Mouse (Mus musculus): ENCODE results near the gene Tph2. TPM values are rescaled to one million over a fixed set of nuclear protein-coding genes. Genes with fewer than 3 reads are reported as not detected.
A peak's percentile ranks its signal among the peaks of the same experiment; 100 is the strongest.

Tph2 gene
- polyA plus RNA-seq, 1 experiment from 2014 or later, result 0.09 TPM

GRCm38 (mm10) chr10:115171351-115171818, 13.4 kb downstream of the Tph2 start:
- WGBS, result 29% methylated on average over 8 of the region's 8 CpGs
- peak; percentile 78 for DNase-seq
- TF ChIP-seq CTCF (IDR thresholded peaks at IDR 0.05; ENCODE audit: low read depth), result no peak
- peak; percentile 91 for ATAC-seq (ENCODE audit: insufficient read depth)
- Histone ChIP-seq H3K9me3 (ENCODE audit: low read depth, low read length) (no peaks in the 10 kb centered on the region), H3K4me3 (ENCODE audit: low read depth, low read length) (no peak overlapping the region), H3K9ac (no peak overlapping the region), H3K27ac (ENCODE audit: low read depth) (no peak overlapping the region), H3K4me2 (no peak overlapping the region), H3K4me1 (ENCODE audit: insufficient read depth) (no peaks in the 10 kb centered on the region), H3K27me3 (ENCODE audit: insufficient read depth, low read length) (no peaks in the 10 kb centered on the region), H3K36me3 (ENCODE audit: insufficient read depth) (no peaks in the 10 kb centered on the region)

GRCm38 (mm10) chr10:115170496-115171350, 14.1 kb downstream of the Tph2 start:
- Histone ChIP-seq H3K9ac (no peak overlapping the region), H3K4me2 (no peak overlapping the region), H3K9me3 (ENCODE audit: low read depth, low read length) (no peaks in the 10 kb centered on the region), H3K27ac (ENCODE audit: low read depth) (no peak overlapping the region), H3K4me3 (ENCODE audit: low read depth, low read length) (no peak overlapping the region), H3K27me3 (ENCODE audit: insufficient read depth, low read length) (no peaks in the 10 kb centered on the region), H3K36me3 (ENCODE audit: insufficient read depth) (no peaks in the 10 kb centered on the region), H3K4me1 (ENCODE audit: insufficient read depth) (no peaks in the 10 kb centered on the region)
- DNase-seq (peak; percentile 59), ATAC-seq (ENCODE audit: insufficient read depth) (peak; percentile 55)
- no peak for TF ChIP-seq CTCF (IDR thresholded peaks at IDR 0.05; ENCODE audit: low read depth)
- WGBS, result 62% methylated on average over 7 of the region's 7 CpGs

GRCm38 (mm10) chr10:115169410-115169809, 15.4 kb downstream of the Tph2 start:
- no peak for ATAC-seq (ENCODE audit: insufficient read depth)

GRCm38 (mm10) chr10:115160289-115160688, 24.5 kb downstream of the Tph2 start:
- Histone ChIP-seq H3K4me1 (ENCODE audit: insufficient read depth) (no peaks in the 10 kb centered on the region), H3K9ac (no peak overlapping the region), H3K36me3 (ENCODE audit: insufficient read depth) (no peaks in the 10 kb centered on the region), H3K27me3 (ENCODE audit: insufficient read depth, low read length) (no peaks in the 10 kb centered on the region), H3K4me3 (ENCODE audit: low read depth, low read length) (no peak overlapping the region), H3K4me2 (no peak overlapping the region), H3K9me3 (ENCODE audit: low read depth, low read length) (no peaks in the 10 kb centered on the region), H3K27ac (ENCODE audit: low read depth) (no peak overlapping the region)
- ATAC-seq (ENCODE audit: insufficient read depth), result no peak
- no peak for TF ChIP-seq CTCF (IDR thresholded peaks at IDR 0.05; ENCODE audit: low read depth)
- no peak for DNase-seq
- 76% methylated on average over 5 of the region's 5 CpGs for WGBS

More at GRCm38 (mm10) chr10:115169410-115169809, 15.4 kb downstream of the Tph2 start:
- Histone ChIP-seq H3K4me1 (ENCODE audit: insufficient read depth) (no peaks in the 10 kb centered on the region), H3K9me3 (ENCODE audit: low read depth, low read length) (no peaks in the 10 kb centered on the region), H3K36me3 (ENCODE audit: insufficient read depth) (no peaks in the 10 kb centered on the region), H3K4me2 (no peak overlapping the region), H3K9ac (no peak overlapping the region), H3K4me3 (ENCODE audit: low read depth, low read length) (no peak overlapping the region), H3K27ac (ENCODE audit: low read depth) (no peak overlapping the region), H3K27me3 (ENCODE audit: insufficient read depth, low read length) (no peaks in the 10 kb centered on the region)
- no peak for DNase-seq
- WGBS, result 21% methylated on average over 9 of the region's 9 CpGs
- no peak for TF ChIP-seq CTCF (IDR thresholded peaks at IDR 0.05; ENCODE audit: low read depth)

- DNase-seq, result peak; percentile 60
- no peaks in the 10 kb centered on the region for H3K36me3 ChIP-seq (ENCODE audit: insufficient read depth)
- H3K9me3 ChIP-seq (ENCODE audit: low read depth, low read length), result no peaks in the 10 kb centered on the region
- TF ChIP-seq CTCF (IDR thresholded peaks at IDR 0.05; ENCODE audit: low read depth), result peak; percentile 59
- no peak for ATAC-seq (ENCODE audit: insufficient read depth)
- H3K27me3 ChIP-seq (ENCODE audit: insufficient read depth, low read length), result no peaks in the 10 kb centered on the region
- H3K9ac ChIP-seq, result no peak overlapping the region
- no peaks in the 10 kb centered on the region for H3K4me1 ChIP-seq (ENCODE audit: insufficient read depth)
- H3K27ac ChIP-seq (ENCODE audit: low read depth), result no peak overlapping the region
- H3K4me2 ChIP-seq, result no peak overlapping the region
- 69% methylated on average over 5 of the region's 5 CpGs for WGBS
- no peak overlapping the region for H3K4me3 ChIP-seq (ENCODE audit: low read depth, low read length)
Measured at GRCm38 (mm10) chr10:115147308-115147707, 37.5 kb downstream of the Tph2 start.

GRCm38 (mm10) chr10:115146257-115146898, 38.4 kb downstream of the Tph2 start:
- Histone ChIP-seq H3K27ac (ENCODE audit: low read depth) (no peak overlapping the region), H3K4me1 (ENCODE audit: insufficient read depth) (no peaks in the 10 kb centered on the region), H3K4me2 (no peak overlapping the region), H3K36me3 (ENCODE audit: insufficient read depth) (no peaks in the 10 kb centered on the region), H3K4me3 (ENCODE audit: low read depth, low read length) (no peak overlapping the region), H3K9ac (no peak overlapping the region), H3K9me3 (ENCODE audit: low read depth, low read length) (no peaks in the 10 kb centered on the region), H3K27me3 (ENCODE audit: insufficient read depth, low read length) (no peaks in the 10 kb centered on the region)
- TF ChIP-seq CTCF (IDR thresholded peaks at IDR 0.05; ENCODE audit: low read depth), result no peak
- no peak for ATAC-seq (ENCODE audit: insufficient read depth)
- 81% methylated on average over 8 of the region's 8 CpGs for WGBS
- DNase-seq, result no peak

GRCm38 (mm10) chr10:115144542-115144941, 40.3 kb downstream of the Tph2 start:
- no peaks in the 10 kb centered on the region for H3K9me3 ChIP-seq (ENCODE audit: low read depth, low read length)
- no peaks in the 10 kb centered on the region for H3K4me1 ChIP-seq (ENCODE audit: insufficient read depth)
- H3K36me3 ChIP-seq (ENCODE audit: insufficient read depth), result no peaks in the 10 kb centered on the region
- WGBS, result 16% methylated on average over 5 of the region's 5 CpGs
- DNase-seq (no peak), ATAC-seq (ENCODE audit: insufficient read depth) (no peak)
- TF ChIP-seq CTCF (IDR thresholded peaks at IDR 0.05; ENCODE audit: low read depth), result no peak
- no peak overlapping the region for H3K27ac ChIP-seq (ENCODE audit: low read depth)
- H3K9ac ChIP-seq, result no peak overlapping the region
- H3K4me3 ChIP-seq (ENCODE audit: low read depth, low read length), result no peak overlapping the region
- H3K4me2 ChIP-seq, result no peak overlapping the region
- H3K27me3 ChIP-seq (ENCODE audit: insufficient read depth, low read length), result no peaks in the 10 kb centered on the region
